Mouse (Mus musculus) gastrocnemius, postnatal 36 days (tissue): ENCODE measurements at regions not wholly inside any gene's neighbourhood (a gene's known extent, or its start where the extent isn't known, plus 50 kb on each side); places are given as distances from the start of the nearest gene placed in this dataset.
"Not testable (repeated sequence)": the region's sequence is repeated elsewhere in the genome, so short reads cannot be mapped to it uniquely, and the experiment has no call there.

Source experiments
- DNase-seq, 2 experiments: peaks; one replicate each; pipeline ENCODE4 v3.0.0; 2022
- intact Hi-C: fragments of 180-260 bp; cut with DNase I; formaldehyde crosslinking; loops from one replicate; pipeline ENCODE4 v1.15.1; 2025

DNA sequence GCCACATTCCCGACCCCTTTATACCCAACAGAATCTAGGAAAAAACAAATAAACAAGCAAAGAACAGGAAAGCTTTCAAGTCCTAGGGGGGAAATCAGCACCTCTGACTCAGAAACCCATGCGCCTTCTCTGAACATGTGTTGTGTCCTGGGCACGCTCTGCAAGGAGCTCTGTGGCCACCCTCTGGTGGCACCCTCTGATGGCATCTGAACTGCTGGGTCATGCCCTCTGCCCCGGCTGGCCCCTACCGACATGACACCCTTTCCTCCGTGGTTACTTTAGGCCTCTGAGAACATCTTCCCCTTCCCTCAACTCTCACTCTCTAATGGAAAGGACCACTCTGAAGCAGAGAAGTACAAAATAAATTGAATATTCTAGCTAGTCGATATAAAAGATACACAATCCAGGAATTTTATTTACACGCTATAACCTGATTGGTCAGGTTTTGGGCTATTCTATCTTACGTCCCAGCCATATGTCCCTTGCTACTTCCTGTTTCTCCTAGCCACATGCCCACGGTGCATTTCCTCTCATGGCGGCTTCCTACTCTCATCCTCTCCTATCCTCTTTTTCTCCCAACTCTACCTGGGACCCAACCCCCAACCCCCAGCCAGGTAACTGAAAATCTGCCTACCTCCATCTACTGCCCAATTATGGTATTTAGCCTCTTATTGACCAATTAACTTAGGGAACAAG, 248.5 kb downstream of the Setd4 start:
- intact Hi-C loops = no loop called here
- no peak for DNase-seq

- intact Hi-C loops = no loop called here
- no peak for DNase-seq
These were observed 249.9 kb downstream of the Setd4 start for GRCm38 (mm10) chr16:93353971-93354370.

- intact Hi-C loops = no loop called here
- DNase-seq = no peak
These were observed 259.3 kb downstream of the Setd4 start for GRCm38 (mm10) chr16:93344555-93344954.

- intact Hi-C loops = no loop called here
These were observed 261.2 kb downstream of the Setd4 start for GRCm38 (mm10) chr16:93342701-93343100.

GRCm38 (mm10) chr16:93341791-93342190, 262.1 kb downstream of the Setd4 start:
- intact Hi-C loops = no loop called here
- no peak for DNase-seq

More at GRCm38 (mm10) chr16:93342701-93343100, 261.2 kb downstream of the Setd4 start:
- no peak for DNase-seq

- intact Hi-C loops = no loop called here
- no peak for DNase-seq
These were observed 265.1 kb downstream of the Setd4 start for GRCm38 (mm10) chr16:93338806-93339205.

DNA sequence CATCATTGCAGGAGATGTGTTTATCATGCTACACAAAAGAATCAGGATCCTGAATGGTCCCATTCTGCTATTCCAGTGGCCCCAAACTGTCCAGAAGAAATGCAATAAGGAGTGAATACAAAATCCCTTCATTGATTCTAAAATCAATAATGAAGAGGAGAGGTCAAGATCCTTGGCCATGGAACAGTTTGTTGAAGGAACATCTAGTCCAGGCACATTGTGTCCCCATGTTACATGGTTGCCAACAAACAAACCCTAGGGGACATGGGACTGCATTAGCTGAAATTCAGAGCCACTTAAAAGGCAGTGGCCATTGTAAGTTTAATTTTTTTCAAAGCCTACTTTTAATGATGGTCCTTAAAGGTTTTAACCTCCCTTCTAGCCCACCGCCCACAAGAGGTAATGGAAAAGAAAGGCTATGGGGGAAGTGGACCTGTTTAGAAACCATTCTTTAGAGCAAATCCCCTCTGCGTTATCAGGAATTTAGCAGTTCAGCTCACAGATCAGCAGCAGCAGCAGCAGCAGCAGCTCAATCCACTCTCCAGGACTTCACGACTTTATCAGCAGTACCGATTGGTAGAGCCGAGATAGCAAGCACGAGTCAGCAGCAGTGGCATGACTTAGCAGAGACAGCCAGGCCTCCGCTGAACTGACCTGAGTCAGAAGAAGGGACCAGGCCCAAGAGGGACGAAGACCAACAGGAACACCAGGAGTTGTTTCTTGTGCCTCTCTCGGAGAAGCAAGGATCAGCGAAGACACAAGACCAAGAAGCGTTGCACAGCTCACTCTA, 268.3 kb downstream of the Setd4 start:
- no peak for DNase-seq
- intact Hi-C loops = no loop called here

DNA sequence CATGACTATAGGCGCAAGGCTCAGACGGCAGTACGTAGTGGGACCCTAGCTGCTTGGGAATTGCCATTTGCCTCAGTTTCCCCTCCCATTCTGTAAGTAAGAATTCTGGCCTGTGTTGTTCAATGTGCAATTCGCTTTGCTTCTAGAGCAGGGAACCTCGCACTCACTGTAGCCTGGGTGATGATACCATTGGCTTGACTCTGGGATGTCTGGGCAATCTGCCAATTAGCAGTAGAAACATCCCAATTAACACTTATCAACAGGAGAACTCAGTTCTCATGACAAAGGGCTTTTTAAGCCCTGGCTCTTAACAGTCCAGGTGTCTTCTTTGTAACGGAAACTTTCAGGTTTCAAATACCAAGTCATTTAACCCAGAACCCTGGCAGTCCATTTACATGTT, 270.2 kb downstream of the Setd4 start:
- no peak for DNase-seq
- intact Hi-C loops = no loop called here

GRCm38 (mm10) chr16:93328680-93329395, 275.0 kb downstream of the Setd4 start:
- intact Hi-C loops = no loop called here
- DNase-seq = no peak

DNA sequence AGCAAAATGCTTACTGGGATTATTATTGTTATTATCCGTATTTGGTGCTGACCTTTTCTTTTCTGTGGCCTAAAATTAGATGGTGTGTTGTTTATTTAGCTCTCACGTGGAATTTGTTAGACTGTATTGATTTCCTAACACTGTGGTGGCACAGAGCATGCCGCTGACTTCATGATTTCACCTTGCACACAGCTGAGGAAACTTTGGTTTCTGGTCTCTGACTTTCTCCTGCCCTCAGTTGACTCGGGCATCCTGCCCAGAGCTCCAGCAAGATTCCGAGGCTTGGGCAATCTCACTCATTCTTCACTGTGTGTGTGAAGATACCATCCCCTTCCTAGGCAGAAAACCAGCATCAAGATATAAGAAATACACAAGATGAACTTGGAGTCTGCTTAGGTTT, 279.0 kb downstream of the Setd4 start:
- DNase-seq = no peak

GRCm38 (mm10) chr16:93323172-93323571, 280.7 kb downstream of the Setd4 start:
- no peak for DNase-seq
- intact Hi-C loops = no loop called here

More for the DNA sequence above, 279.0 kb downstream of the Setd4 start:
- intact Hi-C loops = no loop called here

GRCm38 (mm10) chr16:93319581-93319980, 284.3 kb downstream of the Setd4 start:
- intact Hi-C loops = no loop called here
- no peak for DNase-seq

GRCm38 (mm10) chr16:93311644-93312043, 292.2 kb downstream of the Setd4 start:
- DNase-seq = no peak
- intact Hi-C loops = loop anchor here (5.0 kb wide), 1 partner anchor 141 kb away; no protein-coding TSS in a partner anchor

- no peak for DNase-seq
- intact Hi-C loops = no loop called here
These were observed 295.1 kb downstream of the Setd4 start for GRCm38 (mm10) chr16:93308666-93309360.

GRCm38 (mm10) chr16:93306951-93307350, 296.9 kb downstream of the Setd4 start:
- intact Hi-C loops = no loop called here
- DNase-seq = no peak

DNA sequence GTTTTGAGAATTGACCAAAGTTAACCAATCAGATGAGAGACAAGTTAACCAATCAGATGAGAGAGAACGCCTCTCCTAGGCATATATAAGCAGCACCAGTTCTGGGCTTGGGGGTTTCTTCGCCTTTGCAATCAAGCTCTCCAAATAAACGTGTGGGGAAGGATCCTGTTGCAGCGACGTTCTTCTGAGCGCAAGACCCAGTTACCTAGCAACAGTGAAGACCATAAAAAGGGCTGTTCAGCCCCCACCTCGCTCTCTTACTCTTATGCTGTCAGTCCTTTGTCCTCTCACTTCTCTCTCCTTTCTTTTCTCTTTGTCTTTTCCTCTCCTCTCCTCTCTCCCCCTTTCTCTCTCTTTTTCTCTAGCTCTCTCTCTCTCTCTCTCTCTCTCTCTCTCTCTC, 297.7 kb downstream of the Setd4 start:
- intact Hi-C loops, DNase-seq: not testable (repeated sequence)

GRCm38 (mm10) chr16:93294430-93294829, 309.4 kb downstream of the Setd4 start:
- intact Hi-C loops = loop anchor here (5.0 kb wide), 3 partner anchors 158 to 747 kb away; no protein-coding TSS in a partner anchor
- DNase-seq = no peak

- peak; percentile 38 to 59 for DNase-seq
- intact Hi-C loops = loop anchor here (2.0 to 5.0 kb wide), 4 partner anchors 159 to 746 kb away; no protein-coding TSS in a partner anchor
These were observed 310.8 kb downstream of the Setd4 start for GRCm38 (mm10) chr16:93292965-93293653.

- intact Hi-C loops = loop anchor here (2.0 to 5.0 kb wide), 4 partner anchors 160 to 745 kb away; no protein-coding TSS in a partner anchor
These were observed 311.6 kb downstream of the Setd4 start for GRCm38 (mm10) chr16:93292181-93292834.

More at GRCm38 (mm10) chr16:93292181-93292834, 311.6 kb downstream of the Setd4 start:
- no peak for DNase-seq
